Comparison of ENCODE assay signal across 9 mouse cellular contexts in genomic region chr6:37216342-37216763, GRCm38 (mm10).
DNase-seq lines count a peak whose midpoint lies in the region; ATAC-seq lines count a peak whose summit lies in the region.
"Had no signal": no experiment of that assay in that cellular context is flagged by ENCODE, and none has a peak within 500 bp of the region (broad histone marks: within the 10 kb centered on the region; RNA-seq: fewer than 3 reads in every experiment).

No protein-coding gene starts in this region.

- peaks cover 35% of the 10 kb centered on the region for H3K4me1 ChIP-seq in neural tube, embryonic 13.5 days (replicated peaks)
- H3K4me1 ChIP-seq: liver, embryonic 13.5 days had no signal

- no peak overlapping the region for H3K9ac ChIP-seq in neural tube, embryonic 13.5 days
- H3K9ac ChIP-seq: liver, embryonic 13.5 days had no signal

- no peak overlapping the region for H3K4me2 ChIP-seq in neural tube, embryonic 13.5 days
- H3K4me2 ChIP-seq: liver, embryonic 13.5 days had no signal

- DNase-seq in neural tube, embryonic 10.5 days (ENCODE audit: extremely low spot score, low spot score): no peak
- DNase-seq in cerebellum, adult 8-10 months: peak; percentile 53
- peak; percentile 24 for DNase-seq in gastrocnemius, postnatal 25 days
- DNase-seq in layer of hippocampus, postnatal 14 days (ENCODE audit: low spot score in 2 of 2): peak; percentile 41 to 74
- peak; percentile 85 for DNase-seq in right cerebral cortex, adult 18-20 months
- no peak for DNase-seq in liver
- DNase-seq: liver, embryonic 13.5 days had no signal

- H3K36me3 ChIP-seq in neural tube, embryonic 13.5 days: no peaks in the 10 kb centered on the region
- H3K36me3 ChIP-seq: liver, embryonic 13.5 days had no signal

- ATAC-seq in neural tube, embryonic 13.5 days (ENCODE audit: low read depth): peak; percentile 64; the same call in 1 of the 2 replicates
- ATAC-seq in inflammation-experienced regulatory T-cells, adult 6 months: no peak

- no peaks in the 10 kb centered on the region for H3K9me3 ChIP-seq in neural tube, embryonic 13.5 days
- H3K9me3 ChIP-seq: liver, embryonic 13.5 days had no signal

- no peaks in the 10 kb centered on the region for H3K27me3 ChIP-seq in neural tube, embryonic 13.5 days
- H3K27me3 ChIP-seq: liver, embryonic 13.5 days had no signal

- no peak overlapping the region for H3K4me3 ChIP-seq in neural tube, embryonic 13.5 days
- H3K4me3 ChIP-seq: liver, embryonic 13.5 days had no signal

- WGBS in neural tube, embryonic 13.5 days: 48% methylated on average over 4 of the region's 4 CpGs

- peak overlapping the region; percentile 43; the same call in 1 of the 2 replicates for H3K27ac ChIP-seq in neural tube, embryonic 13.5 days (replicated peaks)
- H3K27ac ChIP-seq: liver, embryonic 13.5 days had no signal

Comparison
In these comparisons a context has a peak if more than half of its experiments do, and no peak if none do; other contexts are left out.
1. DNase-seq: peak in cerebellum, adult 8-10 months (single experiment), gastrocnemius, postnatal 25 days (single experiment), layer of hippocampus, postnatal 14 days (2 of 2) and right cerebral cortex, adult 18-20 months (single experiment); none in neural tube, embryonic 10.5 days (single experiment) and liver (single experiment).